Mouse (Mus musculus): ENCODE data around the gene Popdc2.

DNA sequence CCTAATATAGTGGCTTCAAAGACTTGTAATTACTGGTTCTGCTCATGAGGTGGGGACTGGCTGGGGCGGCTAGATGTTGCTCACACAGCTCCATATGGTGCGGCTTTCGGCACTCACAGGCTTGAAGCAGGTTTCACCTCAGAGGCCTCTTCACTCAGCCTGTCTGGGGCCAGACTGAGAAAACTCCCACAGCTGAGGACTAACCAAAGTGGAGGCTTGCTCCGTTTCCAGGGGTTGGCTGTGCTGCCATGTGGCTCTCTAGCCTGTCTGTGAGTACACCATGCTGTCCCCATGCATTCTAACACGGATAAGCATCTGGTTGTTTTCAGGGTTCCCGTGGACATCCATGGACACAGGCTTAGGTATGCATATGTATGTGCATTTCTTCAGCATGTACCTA, 16.6 kb downstream of the Popdc2 start:
- TF ChIP-seq CTCF (conservative IDR thresholded peaks at IDR 0.05; ENCODE audit: insufficient read depth, insufficient read length, low read depth, low read length) (no peak), POLR2A (IDR thresholded peaks at IDR 0.05; ENCODE audit: low read depth, low read length) (no peak)

Data from kidney, adult 2 months (tissue).